Mouse (Mus musculus): Measurements from ENCODE around the gene Pir. TPM values are rescaled to one million over a fixed set of nuclear protein-coding genes. Genes with fewer than 3 reads are reported as not detected.

Gene Pir
- total and polyA plus RNA-seq, 3 experiments, result not detected

GRCm38 (mm10) chrX:164410562-164410961, 141.4 kb downstream of the Pir start:
- no peaks in the 10 kb centered on the region for H3K9me3 ChIP-seq (replicated peaks; ENCODE audit: low read length)
- DNase-seq (ENCODE audit: extremely low read depth), result no peak
- no peak overlapping the region for H3K4me3 ChIP-seq (replicated peaks in 1 of 3; ENCODE audit: low read depth in 2 of 3, low read length in 2 of 3, poor library complexity in 1 of 3)
- peaks cover 5 to 15% of the 10 kb centered on the region in 2 experiments; a peak in 3 of 4 replicates for H3K4me1 ChIP-seq (ENCODE audit: control insufficient read depth in 1 of 2, insufficient read depth in 2 of 2)
- H3K9ac ChIP-seq (ENCODE audit: insufficient read depth, low read depth), result no peak overlapping the region
- H3K27me3 ChIP-seq (replicated peaks), result no peaks in the 10 kb centered on the region
- dilution Hi-C loops (cut with MboI; ENCODE audit: extremely low pct_ligation_motif_present, extremely low pct_unique_long_range_greater_than_20kb, low sequenced_read_pairs) (no loop called here), in situ Hi-C loops (cut with MboI; ENCODE audit: low pct_ligation_motif_present, low pct_unique_long_range_greater_than_20kb, low sequenced_read_pairs) (no loop called here)
- no peaks in the 10 kb centered on the region for H3K79me2 ChIP-seq (replicated peaks; ENCODE audit: control insufficient read depth, extremely low read depth, insufficient read depth, poor library complexity, severe bottlenecking)
- no peak overlapping the region for H3K27ac ChIP-seq (ENCODE audit: insufficient read depth, low read depth)
- no peaks in the 10 kb centered on the region for H3K36me3 ChIP-seq (replicated peaks in 1 of 2; ENCODE audit: control insufficient read depth in 1 of 2, insufficient read depth in 1 of 2, low read length in 1 of 2)
- no peak for TF ChIP-seq MYC (IDR thresholded peaks at IDR 0.05; ENCODE audit: low read depth, low read length)
- TF ChIP-seq MAZ (IDR thresholded peaks at IDR 0.05; ENCODE audit: low read depth, low read length), result no peak
- no peak for TF ChIP-seq ZKSCAN1 (IDR thresholded peaks at IDR 0.05; ENCODE audit: borderline replicate concordance, low read depth, low read length)
- TF ChIP-seq CHD2 (IDR thresholded peaks at IDR 0.05; ENCODE audit: low read length), result no peak
- no peak overlapping the region for H3K4me2 ChIP-seq (ENCODE audit: insufficient read depth, low read depth, poor library complexity, severe bottlenecking)

GRCm38 (mm10) chrX:164416803-164417202, 147.6 kb downstream of the Pir start:
- no peak for DNase-seq (ENCODE audit: extremely low read depth)
- H3K36me3 ChIP-seq (replicated peaks in 1 of 2; ENCODE audit: control insufficient read depth in 1 of 2, insufficient read depth in 1 of 2, low read length in 1 of 2), result no peaks in the 10 kb centered on the region
- TF ChIP-seq CHD1 (IDR thresholded peaks at IDR 0.05; ENCODE audit: low read depth, low read length) (no peak), JUND (conservative IDR thresholded peaks at IDR 0.05; ENCODE audit: low read depth, low read length) (no peak), UBTF (IDR thresholded peaks at IDR 0.05; ENCODE audit: low read depth, low read length) (no peak), ZNF384 (IDR thresholded peaks at IDR 0.05; ENCODE audit: low read depth, low read length) (no peak), USF1 (IDR thresholded peaks at IDR 0.05; ENCODE audit: low read depth, low read length) (no peak), KAT2A (IDR thresholded peaks at IDR 0.05; ENCODE audit: insufficient replicate concordance, low read length) (no peak), E2F4 (IDR thresholded peaks at IDR 0.05; ENCODE audit: insufficient replicate concordance, low read depth, low read length) (no peak), ZC3H11A (IDR thresholded peaks at IDR 0.05; ENCODE audit: low read depth, low read length) (no peak), HCFC1 (IDR thresholded peaks at IDR 0.05; ENCODE audit: low read depth, low read length) (no peak), JUN (IDR thresholded peaks at IDR 0.05; ENCODE audit: insufficient read depth, low read depth, low read length) (no peak), RAD21 (IDR thresholded peaks at IDR 0.05; ENCODE audit: low read depth, low read length) (no peak)
- H3K27ac ChIP-seq (ENCODE audit: insufficient read depth, low read depth), result no peak overlapping the region
- no peaks in the 10 kb centered on the region for H3K27me3 ChIP-seq (replicated peaks)
- H3K9ac ChIP-seq (ENCODE audit: insufficient read depth, low read depth), result no peak overlapping the region
- dilution Hi-C loops (cut with MboI; ENCODE audit: extremely low pct_ligation_motif_present, extremely low pct_unique_long_range_greater_than_20kb, low sequenced_read_pairs), result no loop called here
- no peak overlapping the region for H3K4me2 ChIP-seq (ENCODE audit: insufficient read depth, low read depth, poor library complexity, severe bottlenecking)
- H3K79me2 ChIP-seq (replicated peaks; ENCODE audit: control insufficient read depth, extremely low read depth, insufficient read depth, poor library complexity, severe bottlenecking), result peaks cover 10% of the 10 kb centered on the region; the same call in 1 of the 2 replicates
- H3K9me3 ChIP-seq (replicated peaks; ENCODE audit: low read length), result no peaks in the 10 kb centered on the region
- H3K4me3 ChIP-seq (replicated peaks in 1 of 3; ENCODE audit: low read depth in 2 of 3, low read length in 2 of 3, poor library complexity in 1 of 3), result no peak overlapping the region
- in situ Hi-C loops (cut with MboI; ENCODE audit: low pct_ligation_motif_present, low pct_unique_long_range_greater_than_20kb, low sequenced_read_pairs), result no loop called here
- H3K4me1 ChIP-seq (ENCODE audit: control insufficient read depth in 1 of 2, insufficient read depth in 2 of 2), result peaks cover 0 to 15% of the 10 kb centered on the region in 2 experiments; a peak in 1 of 4 replicates
